ENCODE assay signal across 11 mouse cellular contexts in genomic region chr14:20865604-20866003, GRCm38 (mm10).
"Had no signal": no experiment of that assay in that cellular context is flagged by ENCODE, and none has a peak within 500 bp of the region (broad histone marks: within the 10 kb centered on the region; RNA-seq: fewer than 3 reads in every experiment).

No protein-coding gene starts in this region.

- ATAC-seq: intestine, embryonic 15.5 days; midbrain, embryonic 13.5 days had no signal

- H3K9me3 ChIP-seq: intestine, embryonic 15.5 days; liver, embryonic 15.5 days; midbrain, embryonic 13.5 days; stomach, embryonic 15.5 days had no signal

- H3K27ac ChIP-seq: intestine, embryonic 15.5 days; liver, embryonic 15.5 days; midbrain, embryonic 13.5 days; stomach, embryonic 15.5 days had no signal

- H3K4me1 ChIP-seq: intestine, embryonic 15.5 days; liver, embryonic 15.5 days; midbrain, embryonic 13.5 days; stomach, embryonic 15.5 days had no signal

- H3K27me3 ChIP-seq: intestine, embryonic 15.5 days; liver, embryonic 15.5 days; midbrain, embryonic 13.5 days; stomach, embryonic 15.5 days had no signal

- H3K36me3 ChIP-seq: intestine, embryonic 15.5 days; liver, embryonic 15.5 days; midbrain, embryonic 13.5 days; stomach, embryonic 15.5 days had no signal

- H3K9ac ChIP-seq: intestine, embryonic 15.5 days; liver, embryonic 15.5 days; lung, embryonic 14.5 days; midbrain, embryonic 13.5 days; stomach, embryonic 15.5 days had no signal

- H3K4me2 ChIP-seq: intestine, embryonic 15.5 days; liver, embryonic 11.5 days; liver, embryonic 15.5 days; lung, embryonic 14.5 days; midbrain, embryonic 13.5 days; stomach, embryonic 15.5 days had no signal

- DNase-seq: layer of hippocampus, adult 9-11 months; layer of hippocampus, postnatal 36 days; lung, embryonic 14.5 days; right cerebral cortex, postnatal 14 days; thymus, adult 2 months; thymus, postnatal 25 days had no signal

- H3K4me3 ChIP-seq: intestine, embryonic 15.5 days; liver, embryonic 15.5 days; midbrain, embryonic 13.5 days; stomach, embryonic 15.5 days had no signal
